Mouse (Mus musculus): ENCODE results near the gene Gm42906. TPM values are rescaled to one million over a fixed set of nuclear protein-coding genes. Genes with fewer than 3 reads are reported as not detected.

Gene Gm42906
- polyA plus RNA-seq (2016; fragmentation: Nextera tagmentation; extraction: Ambion mirVana) = not detected in 2 replicates

DNA sequence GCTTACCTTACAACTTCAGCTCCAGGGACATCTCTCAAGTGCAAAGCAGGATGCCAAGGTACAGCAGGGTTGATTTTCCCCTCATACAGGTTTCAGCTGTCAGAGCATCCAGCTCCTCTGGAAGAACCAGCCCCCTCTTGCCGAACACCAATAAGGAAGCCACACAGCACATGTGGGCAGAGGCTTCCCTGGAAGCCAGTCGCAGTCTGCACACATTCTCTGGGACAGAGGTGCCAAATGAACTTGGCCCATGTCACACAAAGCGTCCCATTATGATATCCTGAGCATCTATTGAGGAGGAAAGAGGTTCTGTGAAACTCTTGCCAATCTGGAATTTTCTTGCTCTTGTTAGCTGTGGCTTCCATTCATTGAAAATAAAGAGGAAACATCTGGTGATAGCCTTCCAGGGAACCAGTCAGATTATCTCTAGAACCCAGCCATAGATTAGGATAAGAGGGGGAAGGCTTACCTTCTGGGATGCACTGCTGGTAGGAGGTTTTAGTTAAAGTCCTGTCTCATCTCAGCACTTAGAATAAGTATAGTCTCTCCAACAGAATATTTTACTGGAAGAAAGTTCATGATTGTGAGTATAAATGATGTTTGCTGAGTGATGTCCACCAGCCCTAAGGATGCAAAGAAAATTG is at the start of gene Gm42906:
Gene Gm42906, minus strand, starts transcription at position 51 of the 644 bp plus-strand sequence.
- WGBS = 66% methylated on average over 3 of the region's 3 CpGs
- Histone ChIP-seq H3K36me3 (no peaks in the 10 kb centered on the region), H3K4me3 (no peak within 1 kb of the TSS), H3K27me3 (ENCODE audit: low read depth, poor library complexity, severe bottlenecking) (no peaks in the 10 kb centered on the region), H3K9me3 (replicated peaks) (no peaks in the 10 kb centered on the region), H3K4me1 (no peaks in the 10 kb centered on the region), H3K27ac (replicated peaks) (no peak within 1 kb of the TSS)
- no peak for DNase-seq (ENCODE audit: low spot score)

DNA sequence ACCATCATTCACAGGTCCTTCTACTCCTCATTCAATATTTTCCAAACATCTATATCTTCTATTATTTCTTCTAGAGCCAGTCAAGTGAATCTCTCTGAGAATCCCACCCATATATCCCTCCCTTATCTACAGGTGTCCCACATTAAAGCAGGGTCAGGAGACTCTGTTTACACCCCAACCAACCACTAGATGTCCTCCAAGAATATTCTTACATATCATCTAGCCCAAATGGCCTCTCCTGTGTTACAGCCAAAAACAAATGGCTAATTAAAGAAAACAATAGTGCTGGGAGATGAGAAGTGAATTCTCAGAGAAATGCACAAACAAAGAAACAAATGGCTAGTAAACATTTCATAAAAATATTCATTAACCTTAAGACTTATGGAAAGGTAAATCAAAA is 17.7 kb upstream of the Gm42906 start:
- no peak overlapping the region for H3K27ac ChIP-seq (replicated peaks)
- H3K4me1 ChIP-seq = no peaks in the 10 kb centered on the region
- no peak for DNase-seq (ENCODE audit: low spot score)
- H3K4me3 ChIP-seq = no peak overlapping the region
- no peaks in the 10 kb centered on the region for H3K27me3 ChIP-seq (ENCODE audit: low read depth, poor library complexity, severe bottlenecking)
- H3K9me3 ChIP-seq (replicated peaks) = no peaks in the 10 kb centered on the region
- no peaks in the 10 kb centered on the region for H3K36me3 ChIP-seq

DNA sequence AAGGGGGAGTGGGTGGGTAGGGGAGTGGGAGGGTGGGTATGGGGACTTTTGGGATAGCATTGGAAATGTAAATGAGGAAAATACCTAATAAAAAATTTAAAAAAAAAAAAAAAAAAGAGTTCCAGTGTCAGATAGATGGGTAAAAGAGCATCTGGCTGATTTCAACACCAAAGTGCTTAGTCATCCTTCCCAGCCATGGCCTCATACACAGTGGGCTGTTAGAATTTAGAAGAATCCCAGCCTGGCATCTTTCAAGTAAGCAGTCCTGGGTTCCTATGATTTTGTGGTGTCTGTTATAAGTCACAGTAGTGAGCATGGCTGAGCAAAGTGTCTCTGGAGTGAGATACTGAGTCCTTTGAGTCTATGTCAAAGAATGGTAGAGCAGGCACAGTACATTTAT is 7.1 kb upstream of the Gm42906 start:
- H3K27me3 ChIP-seq (ENCODE audit: low read depth, poor library complexity, severe bottlenecking) = no peaks in the 10 kb centered on the region
- no peaks in the 10 kb centered on the region for H3K36me3 ChIP-seq
- H3K27ac ChIP-seq (replicated peaks) = no peak overlapping the region
- no peak for DNase-seq (ENCODE audit: low spot score)
- H3K4me3 ChIP-seq = no peak overlapping the region
- no peaks in the 10 kb centered on the region for H3K4me1 ChIP-seq
- no peaks in the 10 kb centered on the region for H3K9me3 ChIP-seq (replicated peaks)

DNA sequence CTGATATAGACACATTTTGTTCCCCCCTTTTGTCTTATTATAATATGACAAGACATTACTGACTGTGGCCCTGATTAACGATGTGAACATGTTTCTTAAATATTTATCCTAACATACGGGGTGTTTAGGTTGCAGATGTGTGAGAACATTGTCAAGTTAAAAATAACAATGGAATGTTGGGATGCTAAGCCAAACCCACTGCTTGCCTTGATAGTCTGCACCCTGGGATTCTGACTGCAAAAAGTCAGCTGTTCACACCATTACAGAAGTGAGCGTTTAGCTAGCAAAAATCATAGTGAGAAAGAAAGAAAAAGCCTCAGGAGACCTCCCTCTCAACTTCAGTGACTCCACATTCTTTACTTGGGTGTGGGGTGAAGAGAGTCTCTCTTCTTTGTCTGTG is 1.5 kb downstream of the Gm42906 start:
- no peak for DNase-seq (ENCODE audit: low spot score)
- Histone ChIP-seq H3K9me3 (replicated peaks) (no peaks in the 10 kb centered on the region), H3K4me3 (no peak overlapping the region), H3K27ac (replicated peaks) (no peak overlapping the region), H3K4me1 (no peaks in the 10 kb centered on the region), H3K36me3 (no peaks in the 10 kb centered on the region), H3K27me3 (ENCODE audit: low read depth, poor library complexity, severe bottlenecking) (no peaks in the 10 kb centered on the region)
- 85% methylated on average over 3 of the region's 3 CpGs for WGBS

DNA sequence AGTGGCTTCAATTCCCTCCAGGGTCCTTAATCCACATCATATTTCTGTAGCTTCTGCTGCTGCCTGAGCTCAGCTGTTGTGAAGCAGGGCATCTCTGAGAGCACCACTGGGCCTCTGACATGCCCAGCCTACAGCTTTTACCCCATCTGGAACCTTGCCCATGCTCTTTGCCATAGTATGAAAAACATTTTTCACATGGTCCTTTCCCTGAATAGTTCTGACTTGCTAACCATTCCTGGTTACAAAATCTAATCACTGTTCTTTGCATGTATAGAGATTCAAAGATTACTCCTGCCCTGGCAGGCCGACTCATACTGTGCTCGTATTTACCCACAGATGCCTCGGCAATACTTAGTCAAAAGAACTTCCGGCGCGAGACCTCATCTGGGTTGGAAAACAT is 5.3 kb downstream of the Gm42906 start:
- Histone ChIP-seq H3K27ac (replicated peaks) (no peak overlapping the region), H3K36me3 (no peaks in the 10 kb centered on the region), H3K4me3 (no peak overlapping the region), H3K9me3 (replicated peaks) (no peaks in the 10 kb centered on the region), H3K27me3 (ENCODE audit: low read depth, poor library complexity, severe bottlenecking) (no peaks in the 10 kb centered on the region), H3K4me1 (no peaks in the 10 kb centered on the region)
- WGBS = 93% methylated on average over 6 of the region's 6 CpGs
- no peak for DNase-seq (ENCODE audit: low spot score)

DNA sequence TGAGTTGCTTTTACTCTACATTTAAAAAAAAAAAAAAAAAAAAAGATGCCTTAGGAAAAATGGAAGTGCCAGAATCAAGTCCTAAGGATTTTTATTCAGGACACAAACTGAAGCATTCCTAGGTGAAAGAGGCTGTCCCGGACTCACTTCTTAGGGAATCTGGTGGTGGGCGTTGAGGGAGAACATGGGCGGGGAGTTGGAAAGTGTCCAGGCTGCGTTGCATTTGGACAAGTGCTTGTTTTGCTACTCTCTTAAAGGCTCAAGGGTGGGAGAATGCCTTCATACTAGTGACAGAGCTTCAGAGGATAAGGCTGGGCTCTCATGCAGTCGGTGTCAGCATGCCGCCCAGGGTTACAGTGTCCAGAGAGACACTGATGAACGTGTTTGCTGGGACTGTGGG is 6.1 kb downstream of the Gm42906 start:
- no peaks in the 10 kb centered on the region for H3K36me3 ChIP-seq
- H3K27ac ChIP-seq (replicated peaks) = no peak overlapping the region
- no peak for DNase-seq (ENCODE audit: low spot score)
- WGBS = 81% methylated on average over 7 of the region's 7 CpGs
- no peaks in the 10 kb centered on the region for H3K27me3 ChIP-seq (ENCODE audit: low read depth, poor library complexity, severe bottlenecking)
- H3K4me1 ChIP-seq = no peaks in the 10 kb centered on the region
- H3K9me3 ChIP-seq (replicated peaks) = no peaks in the 10 kb centered on the region
- no peak overlapping the region for H3K4me3 ChIP-seq

DNA sequence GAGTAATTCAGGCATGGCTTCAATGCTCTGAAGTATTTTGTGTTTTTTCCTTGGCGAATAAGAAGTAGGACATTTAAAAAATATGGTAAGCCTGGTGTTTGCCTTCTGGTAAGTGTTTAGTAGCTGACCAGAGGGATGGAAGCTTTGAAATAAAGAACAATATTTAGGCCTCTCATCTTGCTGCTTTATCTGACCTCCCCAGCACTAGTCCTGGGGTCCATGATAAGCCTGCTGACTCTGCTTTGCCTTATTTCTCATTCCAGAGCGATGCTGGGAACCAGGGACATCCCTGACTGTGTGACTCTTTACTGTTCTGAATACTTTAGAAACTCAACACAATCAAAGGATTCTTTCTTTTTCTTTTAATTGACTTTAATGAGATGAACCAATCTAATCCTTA is 9.4 kb downstream of the Gm42906 start:
- no peaks in the 10 kb centered on the region for H3K27me3 ChIP-seq (ENCODE audit: low read depth, poor library complexity, severe bottlenecking)
- DNase-seq (ENCODE audit: low spot score) = no peak
- H3K4me1 ChIP-seq = no peaks in the 10 kb centered on the region
- 80% methylated on average over 2 of the region's 2 CpGs for WGBS
- no peak overlapping the region for H3K27ac ChIP-seq (replicated peaks)
- no peaks in the 10 kb centered on the region for H3K36me3 ChIP-seq
- H3K4me3 ChIP-seq = no peak overlapping the region
- H3K9me3 ChIP-seq (replicated peaks) = no peaks in the 10 kb centered on the region

DNA sequence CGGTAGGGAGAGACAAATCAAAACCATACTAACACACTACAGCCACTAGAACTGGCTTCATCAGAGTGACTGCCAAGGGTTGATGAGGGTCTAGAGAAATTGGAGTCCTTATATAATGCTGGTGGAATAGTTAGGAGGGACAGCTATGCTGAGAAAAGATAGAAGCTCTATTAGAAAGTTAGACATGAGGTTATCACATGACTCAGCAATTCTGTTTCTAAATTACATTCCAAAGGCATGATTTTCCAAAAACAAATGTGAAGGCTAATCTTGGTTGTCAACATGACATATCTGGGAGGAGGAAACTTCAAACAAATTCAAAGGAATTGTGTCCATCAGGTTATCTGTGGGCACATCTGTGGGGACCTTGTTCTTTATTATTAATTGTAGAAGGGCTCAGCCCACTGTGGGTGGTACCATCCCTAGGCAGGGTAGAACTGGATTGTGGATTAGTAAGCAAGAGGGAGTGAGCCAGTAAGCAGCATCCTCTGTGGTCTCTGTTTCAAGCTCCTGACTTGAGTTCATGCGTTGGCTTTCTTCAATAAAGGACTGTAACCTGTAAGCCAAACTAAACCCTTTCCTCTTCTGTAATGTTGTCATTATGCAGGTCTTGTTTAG is 10.4 kb downstream of the Gm42906 start:
- H3K4me1 ChIP-seq = 0 out of 2 replicates have a peak, but pooled peaks cover 2% of the 10 kb centered on the region
- H3K4me3 ChIP-seq = no peak overlapping the region
- H3K36me3 ChIP-seq = no peaks in the 10 kb centered on the region
- H3K27ac ChIP-seq (replicated peaks) = no peak overlapping the region
- no peaks in the 10 kb centered on the region for H3K9me3 ChIP-seq (replicated peaks)
- 87% methylated on average over 2 of the region's 2 CpGs for WGBS
- no peaks in the 10 kb centered on the region for H3K27me3 ChIP-seq (ENCODE audit: low read depth, poor library complexity, severe bottlenecking)
- no peak for DNase-seq (ENCODE audit: low spot score)

DNA sequence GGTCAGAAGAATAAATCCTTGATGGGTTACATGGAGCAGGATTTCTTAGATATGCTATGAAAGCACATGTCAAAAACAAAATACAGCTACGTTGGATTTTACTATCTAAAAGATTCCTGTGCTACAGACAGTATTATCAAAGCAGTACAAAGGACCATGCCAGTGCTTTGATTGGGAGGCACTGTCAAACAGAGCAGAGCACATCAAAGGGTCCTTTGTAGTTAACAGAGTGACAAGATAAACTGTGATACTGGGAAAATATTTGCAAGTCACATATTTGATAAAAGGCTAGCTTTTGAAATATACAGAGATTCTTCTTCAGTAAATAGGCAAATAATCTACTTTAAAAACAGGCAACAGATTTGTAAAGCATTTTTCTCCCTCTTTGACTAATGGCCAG is 11.0 kb downstream of the Gm42906 start:
- no peak overlapping the region for H3K27ac ChIP-seq (replicated peaks)
- DNase-seq (ENCODE audit: low spot score) = no peak
- H3K9me3 ChIP-seq (replicated peaks) = no peaks in the 10 kb centered on the region
- WGBS = 68% methylated on average over 1 of the region's 1 CpGs
- H3K27me3 ChIP-seq (ENCODE audit: low read depth, poor library complexity, severe bottlenecking) = no peaks in the 10 kb centered on the region
- H3K4me3 ChIP-seq = no peak overlapping the region
- no peaks in the 10 kb centered on the region for H3K36me3 ChIP-seq
- 0 out of 2 replicates have a peak, but pooled peaks cover 2% of the 10 kb centered on the region for H3K4me1 ChIP-seq

DNA sequence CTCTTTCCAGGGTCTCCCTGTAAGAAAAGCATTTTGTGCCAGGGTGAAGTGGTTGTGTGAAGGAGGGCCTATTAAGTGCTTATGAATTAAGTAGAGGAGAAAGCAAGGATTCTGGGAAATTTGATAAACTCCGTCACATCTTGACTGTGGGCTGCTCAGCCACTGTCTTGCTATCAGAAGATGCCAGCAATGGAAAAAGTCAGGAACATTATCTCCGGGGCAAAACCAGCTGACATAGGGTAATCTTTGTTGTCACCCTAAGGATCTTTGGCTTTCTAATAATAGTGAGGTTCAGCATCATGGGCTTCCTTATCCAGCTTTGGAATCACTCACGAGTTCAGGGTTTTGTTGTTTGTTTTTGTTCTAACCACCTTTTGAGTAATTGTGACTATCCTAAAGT is 14.3 kb downstream of the Gm42906 start:
- Histone ChIP-seq H3K9me3 (replicated peaks) (no peaks in the 10 kb centered on the region), H3K36me3 (no peaks in the 10 kb centered on the region), H3K4me3 (no peak overlapping the region), H3K27ac (replicated peaks) (no peak overlapping the region), H3K4me1 (peaks cover 10% of the 10 kb centered on the region; the same call in 1 of the 2 replicates), H3K27me3 (ENCODE audit: low read depth, poor library complexity, severe bottlenecking) (no peaks in the 10 kb centered on the region)
- no peak for DNase-seq (ENCODE audit: low spot score)
- 79% methylated on average over 3 of the region's 3 CpGs for WGBS

DNA sequence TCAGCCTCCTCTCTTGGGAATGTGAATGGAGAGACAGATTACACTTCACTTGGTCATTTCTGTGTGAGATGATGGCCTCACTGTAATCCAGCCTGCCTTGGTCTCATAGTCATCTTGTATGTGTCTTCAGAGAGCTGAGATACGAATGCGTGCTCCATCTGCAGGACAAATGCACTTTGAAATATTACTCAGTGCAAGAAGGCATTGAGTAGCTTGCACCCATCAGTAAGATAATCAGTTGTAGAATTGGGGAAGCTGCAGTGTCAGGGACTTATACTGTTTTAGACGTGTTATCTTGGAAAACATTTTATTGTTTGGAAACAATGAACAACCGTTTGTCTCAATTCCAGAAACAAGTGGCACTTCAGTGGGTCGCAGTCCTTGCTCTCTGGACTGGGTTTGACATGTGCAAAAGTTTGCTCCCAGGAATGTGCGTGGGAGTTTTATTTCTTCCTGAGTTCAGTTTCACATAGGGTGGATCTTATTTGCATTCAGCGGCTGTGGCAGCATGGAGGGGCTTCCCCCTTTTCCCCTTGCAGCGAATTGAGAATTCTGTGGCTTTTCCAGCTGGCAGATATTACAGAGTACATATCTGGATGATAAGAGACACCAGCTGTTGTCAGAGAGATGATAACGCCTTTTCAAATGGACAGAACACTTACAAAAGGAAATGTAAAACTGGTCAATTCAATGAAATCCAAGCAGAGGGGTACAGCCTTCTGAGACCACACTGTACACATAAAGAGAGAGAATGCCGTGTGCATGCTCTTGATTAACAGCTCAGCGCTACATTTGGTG is 15.1 kb downstream of the Gm42906 start:
- WGBS = 86% methylated on average over 11 of the region's 11 CpGs
- no peaks in the 10 kb centered on the region for H3K9me3 ChIP-seq (replicated peaks)
- H3K27ac ChIP-seq (replicated peaks) = no peak overlapping the region
- no peak for DNase-seq (ENCODE audit: low spot score)
- no peaks in the 10 kb centered on the region for H3K36me3 ChIP-seq
- H3K27me3 ChIP-seq (ENCODE audit: low read depth, poor library complexity, severe bottlenecking) = no peaks in the 10 kb centered on the region
- H3K4me3 ChIP-seq = no peak overlapping the region
- H3K4me1 ChIP-seq = peaks cover 16% of the 10 kb centered on the region; the same call in 1 of the 2 replicates

DNA sequence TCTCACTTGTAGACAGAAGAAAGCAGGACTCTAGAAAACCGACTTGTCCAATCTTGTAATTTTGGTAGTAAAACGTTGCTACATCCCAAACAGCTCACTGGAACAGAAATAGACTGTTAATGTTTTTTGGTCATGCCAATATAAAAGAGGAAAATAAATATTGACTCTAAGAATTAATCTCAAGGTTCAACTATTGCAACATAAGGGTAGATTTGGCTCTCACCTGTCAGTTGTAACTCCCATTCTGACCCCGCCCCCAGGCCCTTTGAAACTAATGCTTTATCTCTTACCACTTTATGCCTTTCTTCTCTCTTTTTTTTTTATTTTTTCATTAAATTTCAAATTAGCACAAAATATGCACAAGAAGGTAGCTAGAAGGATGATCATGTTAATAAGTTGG is 18.0 kb downstream of the Gm42906 start:
- WGBS = 72% methylated on average over 3 of the region's 3 CpGs
- H3K4me3 ChIP-seq = no peak overlapping the region
- H3K4me1 ChIP-seq = peaks cover 16% of the 10 kb centered on the region; the same call in 1 of the 2 replicates
- DNase-seq (ENCODE audit: low spot score) = no peak
- no peaks in the 10 kb centered on the region for H3K27me3 ChIP-seq (ENCODE audit: low read depth, poor library complexity, severe bottlenecking)
- no peaks in the 10 kb centered on the region for H3K36me3 ChIP-seq
- H3K27ac ChIP-seq (replicated peaks) = no peak overlapping the region
- no peaks in the 10 kb centered on the region for H3K9me3 ChIP-seq (replicated peaks)

DNA sequence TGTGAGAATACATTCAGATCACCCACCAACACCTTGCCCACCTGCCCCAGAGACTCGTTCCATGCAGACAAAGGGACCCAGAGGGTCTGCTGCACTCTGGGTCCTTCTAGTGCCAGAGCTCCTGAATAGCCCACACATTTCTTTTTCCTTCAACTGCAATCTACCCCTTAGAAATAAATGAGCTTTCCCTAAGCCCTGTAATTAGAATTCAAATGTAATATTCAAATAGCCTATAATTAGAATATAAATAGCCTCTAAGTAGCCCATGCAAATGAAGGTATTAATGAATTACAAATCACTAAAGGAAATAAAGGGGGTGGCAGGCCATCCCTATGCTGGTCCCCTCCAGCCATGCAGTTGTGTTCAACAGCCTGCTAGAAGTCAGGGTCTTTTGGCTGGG is 18.7 kb downstream of the Gm42906 start:
- Histone ChIP-seq H3K4me1 (peaks cover 16% of the 10 kb centered on the region; the same call in 1 of the 2 replicates), H3K9me3 (replicated peaks) (no peaks in the 10 kb centered on the region), H3K4me3 (no peak overlapping the region), H3K36me3 (no peaks in the 10 kb centered on the region), H3K27ac (replicated peaks) (0 out of 2 replicates have a peak overlapping the region, but pooled peaks have one; percentile 17), H3K27me3 (ENCODE audit: low read depth, poor library complexity, severe bottlenecking) (no peaks in the 10 kb centered on the region)
- DNase-seq (ENCODE audit: low spot score) = no peak
- 7% methylated on average over 1 of the region's 1 CpGs for WGBS
